ENCODE assay signal across 11 mouse cellular contexts in genomic region chr4:127224444-127225100, GRCm38 (mm10). TPM values are rescaled to one million over a fixed set of nuclear protein-coding genes. Genes with fewer than 3 reads are reported as not detected.
DNase-seq lines count a peak whose midpoint lies in the region; ATAC-seq lines count a peak whose summit lies in the region.
"Had no signal": no experiment of that assay in that cellular context is flagged by ENCODE, and none has a peak within 500 bp of the region (broad histone marks: within the 10 kb centered on the region; RNA-seq: fewer than 3 reads in every experiment).

No protein-coding gene starts in this region.

- intact Hi-C loops in heart, postnatal 36 days (cut with DNase I), result no loop called here

- H3K9ac ChIP-seq in heart, embryonic 11.5 days (ENCODE audit: low read depth, low read length), result no peak overlapping the region
- H3K9ac ChIP-seq in neural tube, embryonic 11.5 days (ENCODE audit: low read length), result no peak overlapping the region
- H3K9ac ChIP-seq in neural tube, embryonic 15.5 days (replicated peaks), result no peak overlapping the region
- H3K9ac ChIP-seq in hindbrain, embryonic 13.5 days, result peak overlapping the region; percentile 61; the same call in 1 of the 2 replicates
- H3K9ac ChIP-seq: lung, embryonic 14.5 days had no signal

- peaks cover 49% of the 10 kb centered on the region for H3K27me3 ChIP-seq in heart, embryonic 11.5 days (ENCODE audit: control insufficient read depth, insufficient read depth, low read length)
- peaks cover 10% of the 10 kb centered on the region for H3K27me3 ChIP-seq in neural tube, embryonic 11.5 days (ENCODE audit: control insufficient read depth, insufficient read depth, low read length)
- H3K27me3 ChIP-seq in neural tube, embryonic 15.5 days (replicated peaks), result peaks cover 11% of the 10 kb centered on the region
- peaks cover 15% of the 10 kb centered on the region for H3K27me3 ChIP-seq in hindbrain, embryonic 13.5 days

- no peaks in the 10 kb centered on the region for H3K9me3 ChIP-seq in heart, embryonic 11.5 days (replicated peaks; ENCODE audit: control insufficient read depth, low read length)
- H3K9me3 ChIP-seq in neural tube, embryonic 11.5 days (ENCODE audit: control insufficient read depth, low read length), result no peaks in the 10 kb centered on the region
- no peaks in the 10 kb centered on the region for H3K9me3 ChIP-seq in neural tube, embryonic 15.5 days (replicated peaks)
- H3K9me3 ChIP-seq in hindbrain, embryonic 13.5 days, result 0 out of 2 replicates have a peak, but pooled peaks cover 2% of the 10 kb centered on the region

- H3K27ac ChIP-seq in heart, embryonic 11.5 days (ENCODE audit: low read depth, low read length), result no peak overlapping the region
- H3K27ac ChIP-seq in neural tube, embryonic 11.5 days (ENCODE audit: low read depth, low read length), result no peak overlapping the region
- no peak overlapping the region for H3K27ac ChIP-seq in neural tube, embryonic 15.5 days (replicated peaks)
- H3K27ac ChIP-seq in hindbrain, embryonic 13.5 days, result no peak overlapping the region

- H3K36me3 ChIP-seq in heart, embryonic 11.5 days (ENCODE audit: control insufficient read depth, insufficient read depth, low read length), result no peaks in the 10 kb centered on the region
- H3K36me3 ChIP-seq in neural tube, embryonic 11.5 days (ENCODE audit: control insufficient read depth, insufficient read depth, low read length), result no peaks in the 10 kb centered on the region
- H3K36me3 ChIP-seq in neural tube, embryonic 15.5 days, result no peaks in the 10 kb centered on the region
- H3K36me3 ChIP-seq in hindbrain, embryonic 13.5 days, result peaks cover 6% of the 10 kb centered on the region

- DNase-seq in heart, postnatal 36 days, result no peak
- no peak for DNase-seq in neural tube, embryonic 11.5 days (ENCODE audit: low spot score)
- no peak for DNase-seq in urinary bladder, adult 18-20 months (ENCODE audit: low spot score in 2 of 2)
- DNase-seq in cerebellum, adult 9-10 months, result no peak
- DNase-seq: liver; lung, embryonic 14.5 days had no signal

- H3K4me2 ChIP-seq in heart, embryonic 11.5 days, result peak overlapping the region; percentile 27; the same call in 1 of the 2 replicates
- peak overlapping the region; percentile 20; the same call in 1 of the 2 replicates for H3K4me2 ChIP-seq in neural tube, embryonic 11.5 days (ENCODE audit: low read depth)
- no peak overlapping the region for H3K4me2 ChIP-seq in neural tube, embryonic 15.5 days
- peak overlapping the region; percentile 25; the same call in 1 of the 2 replicates for H3K4me2 ChIP-seq in hindbrain, embryonic 13.5 days
- H3K4me2 ChIP-seq: lung, embryonic 14.5 days had no signal

- no peak overlapping the region for H3K4me3 ChIP-seq in heart, embryonic 11.5 days (ENCODE audit: low read depth, low read length)
- no peak overlapping the region for H3K4me3 ChIP-seq in neural tube, embryonic 11.5 days (ENCODE audit: low read depth, low read length)
- H3K4me3 ChIP-seq in neural tube, embryonic 15.5 days (replicated peaks), result no peak overlapping the region
- H3K4me3 ChIP-seq in hindbrain, embryonic 13.5 days, result no peak overlapping the region

- 19% methylated on average over 19 of the region's 19 CpGs for WGBS in heart, embryonic 11.5 days (ENCODE audit: insufficient replicate concordance)
- WGBS in neural tube, embryonic 11.5 days, result 17% methylated on average over 19 of the region's 19 CpGs
- 17% methylated on average over 19 of the region's 19 CpGs for WGBS in neural tube, embryonic 15.5 days
- 11% methylated on average over 19 of the region's 19 CpGs for WGBS in hindbrain, embryonic 13.5 days

- H3K4me1 ChIP-seq in heart, embryonic 11.5 days (ENCODE audit: control insufficient read depth, insufficient read depth, low read length), result no peaks in the 10 kb centered on the region; the same call in 1 of the 2 replicates
- H3K4me1 ChIP-seq in neural tube, embryonic 11.5 days (ENCODE audit: control insufficient read depth, insufficient read depth, low read length), result peaks cover 16% of the 10 kb centered on the region
- H3K4me1 ChIP-seq in neural tube, embryonic 15.5 days, result peaks cover 7% of the 10 kb centered on the region; the same call in 1 of the 2 replicates
- H3K4me1 ChIP-seq in hindbrain, embryonic 13.5 days (replicated peaks), result peaks cover 55% of the 10 kb centered on the region

- no peak for ATAC-seq in heart, embryonic 11.5 days (replicated peaks; ENCODE audit: insufficient number of reproducible peaks, low FRiP score, low TSS enrichment)
- no peak for ATAC-seq in neural tube, embryonic 11.5 days (ENCODE audit: insufficient read depth, low FRiP score, low TSS enrichment)
- no peak for ATAC-seq in neural tube, embryonic 15.5 days (ENCODE audit: low FRiP score)
- ATAC-seq in hindbrain, embryonic 13.5 days (ENCODE audit: low FRiP score), result no peak
- ATAC-seq in CD4-positive, CD25-positive, alpha-beta regulatory T cell, adult 4 months, result no peak

RNA-seq across cellular contexts. Expression of gene Smim12, which starts 19.0 kb away (rescaled TPM):
- 62.2 and 67.7 TPM in 2 replicates for polyA plus RNA-seq in heart, embryonic 11.5 days (2014; fragmentation: Nextera tagmentation; extraction: Ambion mirVana)
- total RNA-seq in heart, postnatal 36 days (2021), result 10 to 100 TPM; 48.8 to 52.1 TPM
- 57.0 and 58.6 TPM in 2 replicates for polyA plus RNA-seq in neural tube, embryonic 11.5 days (2014; fragmentation: Nextera tagmentation; extraction: Ambion mirVana)
- polyA plus RNA-seq in neural tube, embryonic 15.5 days (2015; fragmentation: Nextera tagmentation; extraction: Ambion mirVana), result 61.7 and 68.9 TPM in 2 replicates
- 55.6 and 56.1 TPM in 2 replicates for polyA plus RNA-seq in hindbrain, embryonic 13.5 days (2015; fragmentation: Nextera tagmentation; extraction: Ambion mirVana)
- polyA plus RNA-seq in CD4-positive, CD25-positive, alpha-beta regulatory T cell, adult 4 months (2017; shearing (Covaris generic)), result 10 to 100 TPM; 37.5 to 54.9 TPM

RNA-seq across cellular contexts. Expression of gene Dlgap3, which starts 55.6 kb away (rescaled TPM):
- 1.2 and 1.4 TPM in 2 replicates for polyA plus RNA-seq in heart, embryonic 11.5 days (2014; fragmentation: Nextera tagmentation; extraction: Ambion mirVana)
- under 1 TPM; 0.22 to 0.25 TPM for total RNA-seq in heart, postnatal 36 days (2021)
- 5.6 and 5.7 TPM in 2 replicates for polyA plus RNA-seq in neural tube, embryonic 11.5 days (2014; fragmentation: Nextera tagmentation; extraction: Ambion mirVana)
- polyA plus RNA-seq in neural tube, embryonic 15.5 days (2015; fragmentation: Nextera tagmentation; extraction: Ambion mirVana), result 20.9 and 25.1 TPM in 2 replicates
- polyA plus RNA-seq in hindbrain, embryonic 13.5 days (2015; fragmentation: Nextera tagmentation; extraction: Ambion mirVana), result 13.1 and 13.4 TPM in 2 replicates
- not detected for polyA plus RNA-seq in CD4-positive, CD25-positive, alpha-beta regulatory T cell, adult 4 months (2017; shearing (Covaris generic))
- total RNA-seq: megakaryocyte progenitor cell, adult 5-6 weeks had no signal
